Mouse (Mus musculus) adrenal gland, postnatal 4 days (tissue): ENCODE data around the gene Ninl. TPM values are rescaled to one million over a fixed set of nuclear protein-coding genes. Genes with fewer than 3 reads are reported as not detected.
A peak's percentile ranks its signal among the peaks of the same experiment; 100 is the strongest.

ENCODE experiments used
- DNase-seq, 2 experiments: peaks; one replicate each; pipeline ENCODE4 v3.0.0; 2021 to 2022; ENCODE audit warnings: low spot score in 2 of 2, mixed read lengths in 2 of 2
- long read RNA-seq, 2 experiments: library from polyadenylated mRNA; stranded (forward); transcript quantifications; one replicate each; pipeline ENCODE4 v2.0.0; 2021
- total RNA-seq, 2 experiments: library from RNA; stranded (reverse); gene quantifications; 2 replicates each; pipeline ENCODE4 v1.2.3; 2021

The Ninl gene
- total RNA-seq, result 10 to 100 TPM; 29.1 to 31.7 TPM
- long read RNA-seq, experiment 1, full-length matches to known transcripts, result 2 of 9 reads
- long read RNA-seq, experiment 1, partial matches to known transcripts, result 3 of 9 reads
- long read RNA-seq, experiment 1, other reads (novel, unspliced or antisense), result 4 of 9 reads
- long read RNA-seq, experiment 2, full-length matches to known transcripts, result 24 of 58 reads
- long read RNA-seq, experiment 2, partial matches to known transcripts, result 11 of 58 reads
- long read RNA-seq, experiment 2, other reads (novel, unspliced or antisense), result 23 of 58 reads

GRCm38 (mm10) chr2:151039232-151039695 is at the start of gene Ninl, which contains the start of gene Nanp:
TSS of gene Ninl (minus strand) at chr2:151039382.
TSS of gene Nanp (minus strand) at chr2:151039398.
- DNase-seq, result peak; percentile 74 to 91

GRCm38 (mm10) chr2:151056637-151057036 is 17.5 kb upstream of the Ninl start:
- no peak for DNase-seq

- no peak for DNase-seq
These were observed 1.2 kb upstream of the Ninl start for GRCm38 (mm10) chr2:151040411-151040810.

GRCm38 (mm10) chr2:151039726-151040125 is 544 bp upstream of the Ninl start:
- no peak for DNase-seq

GRCm38 (mm10) chr2:151038811-151039222 is 365 bp downstream of the Ninl start:
- DNase-seq, result no peak

- DNase-seq, result no peak
These were observed 1.2 kb downstream of the Ninl start for GRCm38 (mm10) chr2:151037876-151038552.

- no peak for DNase-seq
These were observed 1.9 kb downstream of the Ninl start for GRCm38 (mm10) chr2:151037292-151037691.

GRCm38 (mm10) chr2:151036721-151037120 is 2.5 kb downstream of the Ninl start:
- no peak for DNase-seq

GRCm38 (mm10) chr2:151034435-151034834 is 4.7 kb downstream of the Ninl start:
- no peak for DNase-seq

- no peak for DNase-seq
These were observed 18.0 kb downstream of the Ninl start for GRCm38 (mm10) chr2:151021158-151021557.

- DNase-seq, result no peak
These were observed 23.9 kb downstream of the Ninl start for GRCm38 (mm10) chr2:151015316-151015715.

GRCm38 (mm10) chr2:151011273-151011672 is 27.9 kb downstream of the Ninl start:
- DNase-seq, result no peak

GRCm38 (mm10) chr2:151009515-151010085 is 29.6 kb downstream of the Ninl start:
- DNase-seq, result no peak

- DNase-seq, result peak; percentile 62 to 63
These were observed 30.2 kb downstream of the Ninl start for GRCm38 (mm10) chr2:151008939-151009509.

GRCm38 (mm10) chr2:151008517-151008932 is 30.7 kb downstream of the Ninl start:
- DNase-seq, result no peak

GRCm38 (mm10) chr2:151008006-151008405 is 31.2 kb downstream of the Ninl start:
- no peak for DNase-seq

GRCm38 (mm10) chr2:151006281-151006945 is 32.8 kb downstream of the Ninl start:
- DNase-seq, result peak in 1 of 2 experiments; percentile 24

GRCm38 (mm10) chr2:151004390-151004789 is 34.8 kb downstream of the Ninl start:
- DNase-seq, result no peak

- DNase-seq, result no peak
These were observed 35.4 kb downstream of the Ninl start for GRCm38 (mm10) chr2:151003796-151004195.

- no peak for DNase-seq
These were observed 37.5 kb downstream of the Ninl start for GRCm38 (mm10) chr2:151001619-151002175.
